Mouse (Mus musculus): ENCODE data around the gene Maf. TPM values are rescaled to one million over a fixed set of nuclear protein-coding genes. Genes with fewer than 3 reads are reported as not detected.

Maf gene
- polyA plus RNA-seq, 1 experiment from 2014 or later: 10.2 TPM

DNA sequence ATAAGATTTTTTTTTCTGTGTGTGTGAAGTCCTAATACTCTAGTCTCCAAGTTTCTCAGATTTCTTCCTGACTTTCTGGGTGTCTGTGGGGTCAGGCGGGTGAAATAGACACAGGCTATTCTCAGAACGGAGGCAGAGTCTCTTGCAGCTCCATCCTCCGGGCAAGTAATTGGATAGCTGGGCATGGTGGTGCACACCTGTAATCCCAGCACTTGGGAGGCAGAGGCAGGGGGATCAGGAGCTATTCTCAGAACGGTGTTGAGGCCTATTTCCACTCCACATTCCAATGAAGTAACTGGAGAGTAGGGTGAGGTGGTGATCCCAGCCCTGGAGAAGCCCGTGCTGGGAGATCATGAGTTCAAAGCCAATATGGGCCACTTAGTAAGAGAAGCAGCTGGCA lies 67.6 kb downstream of the Maf start:
- Histone ChIP-seq H3K27me3 (replicated peaks; ENCODE audit: control insufficient read depth, insufficient read depth, low read length) (no peaks in the 10 kb centered on the region), H3K36me3 (ENCODE audit: control insufficient read depth, insufficient read depth, low read length) (no peaks in the 10 kb centered on the region), H3K4me2 (ENCODE audit: low read length) (no peak overlapping the region), H3K27ac (ENCODE audit: low read depth) (no peak overlapping the region), H3K4me3 (ENCODE audit: low read depth, low read length) (no peak overlapping the region), H3K4me1 (replicated peaks; ENCODE audit: control insufficient read depth, insufficient read depth, low read length) (no peaks in the 10 kb centered on the region), H3K9ac (ENCODE audit: low read length) (no peak overlapping the region), H3K9me3 (ENCODE audit: control insufficient read depth, low read length) (no peaks in the 10 kb centered on the region)
- 80% methylated on average over 5 of the region's 5 CpGs for WGBS
- ATAC-seq (replicated peaks; ENCODE audit: low FRiP score, low TSS enrichment, low read depth): no peak
- DNase-seq (ENCODE audit: low spot score): no peak

- 71% methylated on average over 6 of the region's 6 CpGs for WGBS
- ATAC-seq (replicated peaks; ENCODE audit: low FRiP score, low TSS enrichment, low read depth): no peak
- no peaks in the 10 kb centered on the region for H3K4me1 ChIP-seq (replicated peaks; ENCODE audit: control insufficient read depth, insufficient read depth, low read length)
- no peak for DNase-seq (ENCODE audit: low spot score)
- H3K27ac ChIP-seq (ENCODE audit: low read depth): no peak overlapping the region
- no peak overlapping the region for H3K4me3 ChIP-seq (ENCODE audit: low read depth, low read length)
- H3K9ac ChIP-seq (ENCODE audit: low read length): no peak overlapping the region
- H3K9me3 ChIP-seq (ENCODE audit: control insufficient read depth, low read length): no peaks in the 10 kb centered on the region
- no peak overlapping the region for H3K4me2 ChIP-seq (ENCODE audit: low read length)
- H3K27me3 ChIP-seq (replicated peaks; ENCODE audit: control insufficient read depth, insufficient read depth, low read length): no peaks in the 10 kb centered on the region
- no peaks in the 10 kb centered on the region for H3K36me3 ChIP-seq (ENCODE audit: control insufficient read depth, insufficient read depth, low read length)
These were observed 70.8 kb downstream of the Maf start for GRCm38 (mm10) chr8:115636751-115637150.
